Mouse (Mus musculus) neural tube, embryonic 11.5 days (tissue): ENCODE measurements around the gene Olfr695. TPM values are rescaled to one million over a fixed set of nuclear protein-coding genes. Genes with fewer than 3 reads are reported as not detected.
"Not testable (repeated sequence)": the region's sequence is repeated elsewhere in the genome, so short reads cannot be mapped to it uniquely, and the experiment has no call there.

ENCODE experiments used
- ATAC-seq: fragments of 200-750 bp; cut with Nextera tagmentation; 2 replicates; pipeline ENCODE4 v1.8.0; 2017; ENCODE audit warnings: moderate number of reproducible peaks, mild to moderate bottlenecking, moderate TSS enrichment, moderate library complexity; ENCODE audit not compliant: insufficient read depth, low FRiP score, low TSS enrichment
- DNase-seq: peaks from one replicate; pipeline ENCODE4 v3.0.0-alpha.2; 2015; ENCODE audit warnings: low spot score
- H3K27ac ChIP-seq: fragments of 300-500 bp; sonication (generic); 2 replicates; pipeline ENCODE4 v1.5.1; 2014; ENCODE audit warnings: low read depth, mild to moderate bottlenecking, low read length
- H3K27me3 ChIP-seq: fragments of 300-500 bp; sonication (generic); 2 replicates; pipeline ENCODE4 v1.6.1; 2014; ENCODE audit warnings: mild to moderate bottlenecking, low read length, mixed read lengths; ENCODE audit not compliant: control insufficient read depth, insufficient read depth
- H3K36me3 ChIP-seq: fragments of 300-500 bp; sonication (generic); 2 replicates; pipeline ENCODE4 v1.6.1; 2014; ENCODE audit warnings: mild to moderate bottlenecking, low read length, moderate library complexity, mixed read lengths; ENCODE audit not compliant: control insufficient read depth, insufficient read depth
- H3K4me1 ChIP-seq: fragments of 300-500 bp; sonication (generic); 2 replicates; pipeline ENCODE4 v1.6.1; 2014; ENCODE audit warnings: low read length, mixed read lengths; ENCODE audit not compliant: control insufficient read depth, insufficient read depth
- H3K4me2 ChIP-seq: fragments of 300-500 bp; sonication (generic); 2 replicates; pipeline ENCODE4 v1.6.1; 2014; ENCODE audit warnings: low read depth, mild to moderate bottlenecking, moderate library complexity
- H3K4me3 ChIP-seq: fragments of 300-500 bp; sonication (generic); 2 replicates; pipeline ENCODE4 v1.5.1; 2014; ENCODE audit warnings: low read depth, low read length
- H3K9ac ChIP-seq: fragments of 300-500 bp; sonication (generic); 2 replicates; pipeline ENCODE4 v1.6.1; 2014; ENCODE audit warnings: mild to moderate bottlenecking, low read length
- H3K9me3 ChIP-seq: fragments of 300-500 bp; sonication (generic); 2 replicates; pipeline ENCODE4 v1.6.1; 2016; ENCODE audit warnings: low read length; ENCODE audit not compliant: control insufficient read depth
- WGBS: fragments of 180-500 bp; shearing (Covaris S2); extraction: QIAGEN DNeasy Blood & Tissue Kit; methylation state at CpG from one replicate; pipeline ENCODE4 v1.1.7; 2014; 5-methylcytosine and 5-hydroxymethylcytosine counted together
- polyA plus RNA-seq: library from polyadenylated mRNA; unstranded; fragments of >200 nt; fragmentation: Nextera tagmentation; extraction: Ambion mirVana; gene quantifications from 2 replicates; pipeline ENCODE4 v1.2.1, GENCODE M21; 2014

Gene Olfr695
- polyA plus RNA-seq, result not detected in 2 replicates

GRCm38 (mm10) chr7:106716296-106716695 lies at the start of gene Olfr695:
Gene Olfr695 (minus strand): TSS chr7:106716396.
- Histone ChIP-seq H3K9me3 (no peaks in the 10 kb centered on the region), H3K27ac (no peak within 1 kb of the TSS), H3K4me3 (no peak within 1 kb of the TSS), H3K27me3 (no peaks in the 10 kb centered on the region), H3K4me1 (no peaks in the 10 kb centered on the region), H3K9ac (no peak within 1 kb of the TSS), H3K36me3 (no peaks in the 10 kb centered on the region), H3K4me2 (no peak within 1 kb of the TSS)
- DNase-seq, result no peak
- ATAC-seq, result no peak

DNA sequence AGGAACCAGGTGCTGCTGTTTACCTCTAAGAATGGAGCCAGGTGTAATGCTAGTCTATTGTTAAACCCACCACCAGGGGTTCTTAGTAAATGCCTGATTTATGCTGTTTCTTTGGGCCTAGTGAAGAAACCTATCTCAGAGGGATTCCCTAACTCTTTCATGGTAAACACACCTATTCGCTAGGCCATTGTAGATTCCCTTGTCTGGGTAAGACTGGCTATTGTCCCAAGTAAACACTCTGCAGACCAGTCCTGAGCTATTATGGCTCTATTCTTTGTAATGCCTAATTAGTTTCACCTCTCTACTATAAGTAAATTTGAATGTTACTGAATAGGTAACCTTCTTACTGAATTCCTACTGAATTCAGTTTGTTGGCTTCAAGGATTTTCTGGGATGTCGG lies 44.8 kb upstream of the Olfr695 start:
- 96% methylated on average over 2 of the region's 2 CpGs for WGBS
- H3K27me3 ChIP-seq, ATAC-seq, H3K9me3 ChIP-seq, H3K27ac ChIP-seq, H3K36me3 ChIP-seq, H3K4me3 ChIP-seq, H3K4me2 ChIP-seq, H3K9ac ChIP-seq, DNase-seq, H3K4me1 ChIP-seq: not testable (repeated sequence)

GRCm38 (mm10) chr7:106758800-106759199 lies 42.6 kb upstream of the Olfr695 start:
- 85% methylated on average over 2 of the region's 2 CpGs for WGBS
- Histone ChIP-seq H3K9ac (no peak overlapping the region), H3K4me1 (no peaks in the 10 kb centered on the region), H3K4me2 (no peak overlapping the region), H3K27ac (no peak overlapping the region), H3K4me3 (no peak overlapping the region), H3K27me3 (no peaks in the 10 kb centered on the region), H3K9me3 (no peaks in the 10 kb centered on the region), H3K36me3 (no peaks in the 10 kb centered on the region)
- ATAC-seq, result no peak
- no peak for DNase-seq

GRCm38 (mm10) chr7:106755297-106755696 lies 39.1 kb upstream of the Olfr695 start, which contains the start of gene Olfr698:
Gene Olfr698 (minus strand): TSS chr7:106755397.
- H3K4me2 ChIP-seq, result no peak within 1 kb of the TSS
- no peak within 1 kb of the TSS for H3K27ac ChIP-seq
- DNase-seq (no peak), ATAC-seq (no peak)
- H3K9me3 ChIP-seq, result no peaks in the 10 kb centered on the region
- no peaks in the 10 kb centered on the region for H3K36me3 ChIP-seq
- no peaks in the 10 kb centered on the region for H3K4me1 ChIP-seq
- no peak within 1 kb of the TSS for H3K4me3 ChIP-seq
- no peaks in the 10 kb centered on the region for H3K27me3 ChIP-seq
- H3K9ac ChIP-seq, result no peak within 1 kb of the TSS

- no peak for DNase-seq
- H3K9me3 ChIP-seq, result no peaks in the 10 kb centered on the region
Measured at GRCm38 (mm10) chr7:106745811-106746210, 29.6 kb upstream of the Olfr695 start.

GRCm38 (mm10) chr7:106742343-106742742 lies 26.1 kb upstream of the Olfr695 start, which contains the start of gene Olfr697:
Gene Olfr697 (minus strand): TSS chr7:106742443.
- H3K4me1 ChIP-seq, result no peaks in the 10 kb centered on the region
- DNase-seq (no peak), ATAC-seq (no peak)
- no peak within 1 kb of the TSS for H3K4me2 ChIP-seq
- H3K9ac ChIP-seq, result no peak within 1 kb of the TSS
- H3K27ac ChIP-seq, result no peak within 1 kb of the TSS
- WGBS, result 86% methylated on average over 1 of the region's 1 CpGs
- no peak within 1 kb of the TSS for H3K4me3 ChIP-seq
- no peaks in the 10 kb centered on the region for H3K9me3 ChIP-seq
- no peaks in the 10 kb centered on the region for H3K27me3 ChIP-seq
- H3K36me3 ChIP-seq, result no peaks in the 10 kb centered on the region

More at GRCm38 (mm10) chr7:106745811-106746210, 29.6 kb upstream of the Olfr695 start:
- ATAC-seq, result no peak
- Histone ChIP-seq H3K4me1 (no peaks in the 10 kb centered on the region), H3K9ac (no peak overlapping the region), H3K27ac (no peak overlapping the region), H3K4me2 (no peak overlapping the region), H3K27me3 (no peaks in the 10 kb centered on the region), H3K36me3 (no peaks in the 10 kb centered on the region), H3K4me3 (no peak overlapping the region)
- WGBS, result 91% methylated on average over 5 of the region's 5 CpGs

DNA sequence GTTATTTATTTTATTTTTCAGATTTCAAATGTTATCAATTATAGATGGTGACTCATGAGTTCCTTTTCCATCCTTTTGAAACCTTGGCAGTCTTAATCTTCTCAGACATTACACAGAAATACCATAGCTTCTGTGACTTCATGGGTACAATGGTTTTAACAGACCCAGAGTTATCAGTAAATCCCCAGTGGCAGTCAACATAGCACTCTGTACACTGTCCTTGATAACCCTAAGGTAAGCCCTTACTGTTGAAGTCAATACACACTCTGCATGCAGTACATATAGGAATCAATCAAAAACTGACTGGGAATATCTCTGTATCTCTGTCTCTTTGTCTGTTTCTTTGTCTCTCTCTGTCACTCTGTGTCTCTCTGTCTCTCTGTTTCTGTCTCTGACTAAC lies 20.8 kb upstream of the Olfr695 start:
- no peaks in the 10 kb centered on the region for H3K4me1 ChIP-seq
- no peaks in the 10 kb centered on the region for H3K36me3 ChIP-seq
- no peak overlapping the region for H3K9ac ChIP-seq
- no peak overlapping the region for H3K27ac ChIP-seq
- ATAC-seq (no peak), DNase-seq (no peak)
- H3K27me3 ChIP-seq, result no peaks in the 10 kb centered on the region
- no peaks in the 10 kb centered on the region for H3K9me3 ChIP-seq
- no peak overlapping the region for H3K4me2 ChIP-seq
- H3K4me3 ChIP-seq, result no peak overlapping the region

DNA sequence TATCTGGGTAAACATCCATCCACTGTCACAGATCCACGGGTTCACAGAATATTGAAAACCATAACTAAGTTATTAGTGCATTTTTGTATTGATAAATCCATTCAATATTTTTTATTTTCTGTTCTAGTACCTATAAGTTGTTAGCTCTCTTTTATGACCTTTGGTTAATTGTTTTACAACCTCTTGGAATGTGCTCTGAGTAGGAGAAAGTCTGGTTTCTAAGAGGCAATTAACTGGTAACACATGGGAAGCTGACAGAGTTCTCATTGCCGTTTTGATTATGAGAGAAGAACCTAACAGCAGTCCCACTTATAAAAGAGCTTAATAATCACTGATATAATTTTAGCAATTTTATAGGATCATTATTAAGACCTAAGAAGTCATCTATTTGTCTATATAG lies 17.5 kb upstream of the Olfr695 start:
- no peaks in the 10 kb centered on the region for H3K4me1 ChIP-seq
- WGBS, result 41% methylated on average over 2 of the region's 2 CpGs
- ATAC-seq (no peak), DNase-seq (no peak)
- no peak overlapping the region for H3K27ac ChIP-seq
- no peak overlapping the region for H3K9ac ChIP-seq
- H3K4me2 ChIP-seq, result no peak overlapping the region
- H3K36me3 ChIP-seq, result no peaks in the 10 kb centered on the region
- no peaks in the 10 kb centered on the region for H3K9me3 ChIP-seq
- no peak overlapping the region for H3K4me3 ChIP-seq
- H3K27me3 ChIP-seq, result no peaks in the 10 kb centered on the region

DNA sequence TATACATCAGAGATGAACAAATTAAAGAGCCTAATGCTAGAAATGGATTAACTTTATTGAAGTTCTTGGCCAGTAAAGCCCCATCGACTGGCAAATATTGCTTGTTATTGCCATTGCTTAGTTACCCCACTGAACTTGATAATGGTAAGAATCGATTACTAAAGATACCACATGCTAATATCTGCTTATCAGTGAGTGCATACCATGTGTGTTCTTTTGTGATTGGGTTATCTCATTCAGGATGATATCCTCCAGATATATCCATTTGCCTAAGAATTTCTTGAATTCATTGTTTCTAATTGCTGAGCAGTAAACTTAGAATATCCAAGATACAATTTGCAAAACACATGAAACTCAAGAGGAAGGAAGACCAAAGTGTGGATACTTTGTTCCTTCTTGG lies 9.5 kb upstream of the Olfr695 start:
- H3K36me3 ChIP-seq, H3K9ac ChIP-seq, H3K4me1 ChIP-seq, H3K4me3 ChIP-seq, H3K27ac ChIP-seq, H3K4me2 ChIP-seq, DNase-seq, ATAC-seq, H3K9me3 ChIP-seq, H3K27me3 ChIP-seq: not testable (repeated sequence)
- WGBS, result 89% methylated on average over 2 of the region's 2 CpGs
